Mouse (Mus musculus) testis, adult 2 months (tissue): ENCODE measurements around the gene Fndc1.

ENCODE experiments used
- CTCF ChIP-seq: fragments of 200-500 bp; IDR thresholded peaks from 2 replicates; pipeline ENCODE4 v1.5.1; 2012; ENCODE audit warnings: low read depth, mild to moderate bottlenecking, inconsistent platforms, low read length, moderate library complexity; ENCODE audit not compliant: control insufficient read depth, insufficient read depth, insufficient replicate concordance
- POLR2A ChIP-seq: fragments of 200-500 bp; IDR thresholded peaks from 2 replicates; pipeline ENCODE4 v1.6.1; 2012; ENCODE audit warnings: low read depth, mild to moderate bottlenecking, inconsistent platforms, low read length, moderate library complexity; ENCODE audit not compliant: control insufficient read depth

DNA sequence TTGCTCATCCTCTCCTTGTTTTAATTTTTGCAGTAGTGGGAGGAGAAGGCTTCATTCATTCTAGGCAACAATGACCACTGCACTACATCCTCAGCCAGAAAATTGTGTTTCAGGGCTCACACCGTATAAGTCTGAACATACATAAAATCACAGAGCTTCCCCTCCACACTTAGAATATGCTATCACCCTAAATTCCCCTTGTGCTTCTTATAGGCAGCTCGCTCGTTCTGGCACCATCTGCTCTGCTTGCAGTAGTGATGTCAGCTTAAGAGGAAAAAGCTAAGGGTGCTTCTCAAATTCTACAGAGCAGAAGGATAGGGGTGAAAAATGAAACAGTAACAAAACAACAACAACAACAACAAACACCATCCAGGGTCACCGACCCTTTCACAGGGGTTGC is 82.1 kb downstream of the Fndc1 start:
- TF ChIP-seq POLR2A (no peak), CTCF (no peak)
